Mouse (Mus musculus) liver, embryonic 14.5 days (tissue): Measurements from ENCODE around the gene Bcor.

Experiments
- CTCF ChIP-seq: IDR thresholded peaks from 2 replicates; pipeline ENCODE4 v1.5.1; 2016; ENCODE audit warnings: antibody characterized with exemption, low read depth, control low read depth
- EP300 ChIP-seq: IDR thresholded peaks from 2 replicates; pipeline ENCODE4 v1.6.1; 2016; ENCODE audit warnings: antibody characterized with exemption, low read depth

- TF ChIP-seq EP300 (no peak), CTCF (no peak)
Observed at GRCm38 (mm10) chrX:11989471-11989870, 170.7 kb downstream of the Bcor start.
